Mouse (Mus musculus): ENCODE data around the gene Olfr368. TPM values are rescaled to one million over a fixed set of nuclear protein-coding genes. Genes with fewer than 3 reads are reported as not detected.

Olfr368 gene
- not detected for total RNA-seq (2021)
- long read RNA-seq, experiment 1, result 0 reads
- long read RNA-seq, experiment 2, result 0 reads

DNA sequence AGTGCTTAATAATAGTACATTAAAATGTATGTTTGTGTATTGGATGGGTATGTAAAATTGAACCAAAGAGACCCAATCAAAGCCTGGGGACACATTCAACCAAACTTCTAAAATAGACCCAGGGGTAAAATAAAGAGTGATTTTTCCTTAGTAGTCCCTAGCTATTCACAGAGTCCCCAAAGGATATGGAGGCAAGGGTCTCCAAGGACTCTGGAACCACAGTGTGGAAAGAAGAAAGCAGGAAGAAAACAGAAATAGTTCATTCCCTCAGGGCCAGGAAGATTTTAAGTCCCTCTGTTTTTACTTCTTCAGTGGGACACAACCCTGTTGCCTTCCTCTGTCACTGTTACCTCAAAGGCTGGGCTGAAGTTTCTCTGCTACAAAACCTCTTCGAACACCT is at the start of gene Olfr368:
Gene Olfr368, plus strand, starts transcription at position 301 of the 400 bp plus-strand sequence.
- Histone ChIP-seq H3K4me3 (no peak within 1 kb of the TSS), H3K27ac (no peak within 1 kb of the TSS)
- DNase-seq, result no peak
- TF ChIP-seq CTCF (IDR thresholded peaks at IDR 0.05), result no peak
- intact Hi-C loops (cut with DNase I), result no loop called here

GRCm38 (mm10) chr2:37333321-37333720 is 7.0 kb downstream of the Olfr368 start:
- no peak for TF ChIP-seq CTCF (IDR thresholded peaks at IDR 0.05)
- intact Hi-C loops (cut with DNase I), result no loop called here
- DNase-seq, result no peak
- Histone ChIP-seq H3K27ac (no peak overlapping the region), H3K4me3 (no peak overlapping the region)

GRCm38 (mm10) chr2:37338497-37339187 is 12.3 kb downstream of the Olfr368 start:
- peak; percentile 77 for TF ChIP-seq CTCF (IDR thresholded peaks at IDR 0.05)
- DNase-seq, result peak; percentile 38
- intact Hi-C loops (cut with DNase I), result no loop called here
- Histone ChIP-seq H3K4me3 (no peak overlapping the region), H3K27ac (no peak overlapping the region)

DNA sequence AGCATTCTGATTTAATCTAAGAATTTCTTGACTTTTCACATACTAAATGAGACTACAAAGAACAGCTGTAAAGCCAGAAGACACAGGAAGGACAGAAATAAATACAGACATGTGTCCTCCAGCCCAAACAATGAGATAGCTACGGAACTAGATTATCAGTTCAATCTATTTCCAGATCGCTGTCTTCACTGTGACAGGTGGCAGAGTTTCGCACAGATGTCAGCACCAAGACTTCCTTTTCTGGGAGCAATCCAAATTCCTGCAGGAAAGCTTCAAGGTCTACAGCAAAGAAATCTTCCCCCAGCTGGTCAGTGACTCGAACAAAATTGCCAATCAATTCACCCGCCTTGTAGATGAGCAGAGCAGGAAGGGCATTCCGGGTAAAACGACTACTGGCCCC is 25.4 kb downstream of the Olfr368 start:
- no peak for DNase-seq
- intact Hi-C loops (cut with DNase I), result no loop called here
- H3K4me3 ChIP-seq, result no peak overlapping the region
- TF ChIP-seq CTCF (IDR thresholded peaks at IDR 0.05), result no peak
- no peak overlapping the region for H3K27ac ChIP-seq

DNA sequence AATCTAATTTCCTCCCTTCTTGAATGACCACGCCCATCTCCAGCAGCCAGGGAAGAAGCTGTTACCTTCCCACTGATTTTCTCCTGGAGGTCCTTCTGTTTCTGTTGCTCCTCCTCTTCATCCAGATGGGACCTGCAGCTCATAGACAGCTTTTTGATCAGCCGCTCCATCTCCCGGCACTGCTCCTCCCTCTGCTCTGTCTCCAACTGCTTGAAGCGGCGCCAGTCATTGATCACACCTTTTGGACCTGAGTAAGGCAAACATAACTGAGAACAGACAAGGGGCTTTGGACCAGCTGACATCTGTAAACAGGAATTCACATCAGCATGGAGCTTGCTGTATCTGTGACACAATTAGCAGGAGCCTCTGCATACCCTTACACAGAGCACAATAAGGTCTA is 29.3 kb downstream of the Olfr368 start:
- Histone ChIP-seq H3K4me3 (no peak overlapping the region), H3K27ac (no peak overlapping the region)
- no peak for DNase-seq
- intact Hi-C loops (cut with DNase I), result no loop called here
- no peak for TF ChIP-seq CTCF (IDR thresholded peaks at IDR 0.05)

GRCm38 (mm10) chr2:37358633-37359540 is 32.6 kb downstream of the Olfr368 start, which contains the start of gene Pdcl:
Gene Pdcl, minus strand, starts transcription at chr2:37359332.
- no peak for TF ChIP-seq CTCF (IDR thresholded peaks at IDR 0.05)
- peak within 1 kb of the TSS; percentile 97 for H3K27ac ChIP-seq
- peak; percentile 93 for DNase-seq
- intact Hi-C loops (cut with DNase I), result no loop called here
- H3K4me3 ChIP-seq, result peak within 1 kb of the TSS; percentile 91

- intact Hi-C loops (cut with DNase I), result no loop called here
- DNase-seq, result peak; percentile 16
- no peak for TF ChIP-seq CTCF (IDR thresholded peaks at IDR 0.05)
- Histone ChIP-seq H3K27ac (peak overlapping the region; percentile 97), H3K4me3 (no peak overlapping the region; the same call in 1 of the 2 replicates)
Observed at GRCm38 (mm10) chr2:37359908-37360307, 33.6 kb downstream of the Olfr368 start.

GRCm38 (mm10) chr2:37370651-37371050 is 44.3 kb downstream of the Olfr368 start:
- DNase-seq, result no peak
- no peak overlapping the region for H3K4me3 ChIP-seq
- TF ChIP-seq CTCF (IDR thresholded peaks at IDR 0.05), result no peak
- intact Hi-C loops (cut with DNase I), result loop anchor here (10.0 kb wide), 1 partner anchor 404 kb away; the partner anchor contains the start of gene Crb2
- no peak overlapping the region for H3K27ac ChIP-seq

- no peak overlapping the region for H3K27ac ChIP-seq
- DNase-seq, result no peak
- intact Hi-C loops (cut with DNase I), result loop anchor here (10.0 kb wide), 1 partner anchor 399 kb away; the partner anchor contains the start of gene Crb2
- no peak overlapping the region for H3K4me3 ChIP-seq
- TF ChIP-seq CTCF (IDR thresholded peaks at IDR 0.05), result no peak
Observed at GRCm38 (mm10) chr2:37376018-37376417, 49.7 kb downstream of the Olfr368 start.

DNA sequence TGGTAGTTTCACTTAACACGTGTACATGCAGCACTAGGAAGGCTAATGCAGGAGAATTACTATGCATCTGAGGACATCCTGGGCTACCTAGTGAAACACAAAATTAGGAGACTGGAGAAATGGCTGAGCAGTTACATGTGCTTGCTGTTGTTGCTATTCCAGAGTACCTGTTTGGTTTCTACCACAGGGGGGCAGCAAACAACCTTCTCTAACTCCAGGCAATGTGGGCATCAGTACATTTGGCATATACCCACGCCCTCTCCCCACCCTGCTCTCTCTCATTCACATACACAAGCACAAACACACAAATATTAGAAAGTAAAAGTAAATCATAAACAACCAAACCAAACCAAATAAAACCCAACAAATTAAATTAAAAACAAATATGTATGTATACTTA is 53.9 kb downstream of the Olfr368 start:
- peak; percentile 42 for DNase-seq
- H3K27ac ChIP-seq, result no peak overlapping the region
- TF ChIP-seq CTCF (IDR thresholded peaks at IDR 0.05), result peak; percentile 73
- intact Hi-C loops (cut with DNase I), result loop anchor here (1.0 to 10.0 kb wide), 2 partner anchors 105 to 1635 kb away; no protein-coding TSS in a partner anchor
- no peak overlapping the region for H3K4me3 ChIP-seq

Other genes starting within 250 kb of the Olfr368 start
- not detected for gene Olfr361, start 237.2 kb upstream of the Olfr368 start, total RNA-seq (2021)
- not detected for gene Olfr362, start 208.6 kb upstream of the Olfr368 start, total RNA-seq (2021)
- not detected for gene Olfr364-ps1, start 187.2 kb upstream of the Olfr368 start, total RNA-seq (2021)
- gene Olfr365, start 138.3 kb upstream of the Olfr368 start, total RNA-seq (2021), result under 1 TPM in 1 of 2 experiments, not detected in 1; 0.06 TPM
- gene Olfr366, start 114.9 kb upstream of the Olfr368 start, total RNA-seq (2021), result not detected
- 10 to 100 TPM in 1 of 2 experiments, 1 to 10 TPM in 1; 10.0 to 16.0 TPM for gene Pdcl, start 32.8 kb downstream of the Olfr368 start, total RNA-seq (2021)
- gene Rc3h2, start 96.4 kb downstream of the Olfr368 start, total RNA-seq (2021), result 10 to 100 TPM; 36.0 to 46.3 TPM
- gene Zbtb26, start 116.6 kb downstream of the Olfr368 start, total RNA-seq (2021), result 1 to 10 TPM; 4.6 to 5.7 TPM
- gene Zbtb6, start 116.7 kb downstream of the Olfr368 start, total RNA-seq (2021), result 1 to 10 TPM; 3.4 to 4.0 TPM
- gene Rabgap1, start 116.8 kb downstream of the Olfr368 start, total RNA-seq (2021), result 10 to 100 TPM; 33.9 to 34.5 TPM
- gene Gpr21, start 189.8 kb downstream of the Olfr368 start, total RNA-seq (2021), result under 1 TPM; 0.50 to 0.71 TPM